Mouse (Mus musculus): ENCODE results near the gene Mgmt. TPM values are rescaled to one million over a fixed set of nuclear protein-coding genes. Genes with fewer than 3 reads are reported as not detected.

The Mgmt gene
- polyA plus RNA-seq, 1 experiment: 12.6 TPM

DNA sequence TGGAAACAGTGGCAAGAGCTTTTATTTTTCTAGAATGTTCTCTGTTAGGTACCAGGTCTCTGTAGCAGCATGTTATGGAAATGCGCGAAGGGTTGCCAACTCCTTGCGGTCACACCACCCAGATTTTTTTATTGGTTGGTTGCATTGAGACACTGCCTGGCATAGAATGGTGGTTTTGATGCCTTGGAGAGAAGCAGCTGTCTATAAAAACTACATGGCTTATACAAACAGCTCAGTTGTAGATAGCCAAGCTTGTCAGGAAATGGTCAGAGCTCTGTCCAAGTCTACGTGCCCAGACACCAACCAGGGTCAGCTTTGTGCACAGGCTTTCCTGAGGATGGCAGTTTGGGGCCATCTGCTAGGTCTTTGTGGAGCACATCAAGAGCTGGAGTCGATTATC is 80.6 kb downstream of the Mgmt start:
- 84% methylated on average over 5 of the region's 5 CpGs for WGBS
- Histone ChIP-seq H3K4me3 (replicated peaks; ENCODE audit: control insufficient read depth, low read depth, low read length) (no peak overlapping the region), H3K27ac (ENCODE audit: control insufficient read depth, insufficient read depth, low read depth, low read length, poor library complexity) (no peak overlapping the region), H3K4me1 (ENCODE audit: control insufficient read depth, insufficient read depth, low read length) (no peaks in the 10 kb centered on the region)
- TF ChIP-seq CTCF (IDR thresholded peaks at IDR 0.05; ENCODE audit: control insufficient read depth, insufficient read depth, low read length) (no peak), POLR2A (IDR thresholded peaks at IDR 0.05; ENCODE audit: borderline replicate concordance, control insufficient read depth, low read depth, low read length) (no peak)

GRCm38 (mm10) chr7:136997456-136997855 is 103.0 kb downstream of the Mgmt start:
- no peak overlapping the region for H3K27ac ChIP-seq (ENCODE audit: control insufficient read depth, insufficient read depth, low read depth, low read length, poor library complexity)
- 86% methylated on average over 15 of the region's 15 CpGs for WGBS
- TF ChIP-seq CTCF (IDR thresholded peaks at IDR 0.05; ENCODE audit: control insufficient read depth, insufficient read depth, low read length) (no peak), POLR2A (IDR thresholded peaks at IDR 0.05; ENCODE audit: borderline replicate concordance, control insufficient read depth, low read depth, low read length) (no peak)
- no peaks in the 10 kb centered on the region for H3K4me1 ChIP-seq (ENCODE audit: control insufficient read depth, insufficient read depth, low read length)
- no peak overlapping the region for H3K4me3 ChIP-seq (replicated peaks; ENCODE audit: control insufficient read depth, low read depth, low read length)

DNA sequence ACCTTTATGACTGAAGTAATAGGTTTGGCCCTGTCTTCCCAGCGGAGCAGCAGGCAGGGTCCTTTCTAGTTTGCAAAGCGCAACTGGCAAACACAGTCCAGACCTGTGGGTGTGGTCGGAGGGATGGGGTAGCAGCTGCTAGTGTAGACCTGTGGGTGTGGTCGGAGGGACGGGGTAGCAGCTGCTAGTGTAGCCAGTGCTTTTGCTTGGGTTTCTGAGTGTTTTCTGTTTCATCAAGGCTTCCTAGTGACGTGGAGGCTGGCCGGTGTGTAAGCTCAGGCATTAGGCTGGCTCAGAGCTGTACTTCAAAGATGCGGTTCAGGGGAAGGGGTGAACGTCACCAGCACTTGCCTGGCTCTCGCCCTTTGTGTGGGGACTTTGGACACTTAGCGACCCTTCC is 106.3 kb downstream of the Mgmt start:
- H3K4me1 ChIP-seq (ENCODE audit: control insufficient read depth, insufficient read depth, low read length): no peaks in the 10 kb centered on the region
- no peak overlapping the region for H3K27ac ChIP-seq (ENCODE audit: control insufficient read depth, insufficient read depth, low read depth, low read length, poor library complexity)
- TF ChIP-seq CTCF (IDR thresholded peaks at IDR 0.05; ENCODE audit: control insufficient read depth, insufficient read depth, low read length) (no peak), POLR2A (IDR thresholded peaks at IDR 0.05; ENCODE audit: borderline replicate concordance, control insufficient read depth, low read depth, low read length) (no peak)
- 87% methylated on average over 11 of the region's 11 CpGs for WGBS
- H3K4me3 ChIP-seq (replicated peaks; ENCODE audit: control insufficient read depth, low read depth, low read length): no peak overlapping the region

DNA sequence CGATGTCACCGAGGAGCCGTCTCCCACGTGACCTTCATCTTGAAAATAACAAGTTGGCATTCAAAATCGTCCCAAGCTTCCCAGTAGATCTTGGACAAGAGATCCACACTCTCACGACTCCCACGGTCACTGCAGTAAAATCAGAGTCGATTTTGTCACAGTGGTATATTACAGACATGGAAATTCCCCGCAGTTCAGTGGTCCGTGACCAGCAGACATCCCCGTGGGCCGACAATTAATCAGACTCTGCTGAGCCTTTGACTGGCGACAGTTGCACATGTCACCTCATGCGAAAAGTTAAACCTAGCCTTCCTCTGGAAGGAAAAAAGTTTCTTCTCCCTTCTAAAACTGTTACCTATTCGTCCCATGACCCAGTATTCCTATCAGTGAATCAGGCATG is 106.8 kb downstream of the Mgmt start:
- Histone ChIP-seq H3K4me1 (ENCODE audit: control insufficient read depth, insufficient read depth, low read length) (no peaks in the 10 kb centered on the region), H3K27ac (ENCODE audit: control insufficient read depth, insufficient read depth, low read depth, low read length, poor library complexity) (no peak overlapping the region), H3K4me3 (replicated peaks; ENCODE audit: control insufficient read depth, low read depth, low read length) (no peak overlapping the region)
- TF ChIP-seq CTCF (IDR thresholded peaks at IDR 0.05; ENCODE audit: control insufficient read depth, insufficient read depth, low read length) (no peak), POLR2A (IDR thresholded peaks at IDR 0.05; ENCODE audit: borderline replicate concordance, control insufficient read depth, low read depth, low read length) (no peak)
- WGBS: 88% methylated on average over 15 of the region's 15 CpGs

DNA sequence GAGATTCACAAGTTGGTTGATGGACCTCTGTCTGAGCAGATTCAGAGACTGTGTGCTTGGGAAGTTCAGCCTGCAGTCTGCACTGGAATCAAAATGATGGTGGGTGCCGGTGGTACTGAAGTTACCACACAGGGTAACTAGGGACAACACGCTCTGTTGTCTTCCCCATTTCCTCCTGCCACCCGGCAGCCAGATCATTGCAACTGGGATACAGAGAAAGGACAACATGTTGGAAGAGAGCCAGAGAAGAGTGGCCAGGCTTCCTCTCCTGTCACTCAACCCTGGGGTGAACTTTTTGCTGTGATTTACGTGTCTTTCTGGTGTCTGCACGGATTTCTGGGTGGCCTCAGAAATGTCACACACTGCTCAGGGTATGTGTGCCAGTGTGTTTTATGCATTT is 107.4 kb downstream of the Mgmt start:
- H3K27ac ChIP-seq (ENCODE audit: control insufficient read depth, insufficient read depth, low read depth, low read length, poor library complexity): no peak overlapping the region
- H3K4me1 ChIP-seq (ENCODE audit: control insufficient read depth, insufficient read depth, low read length): no peaks in the 10 kb centered on the region
- H3K4me3 ChIP-seq (replicated peaks; ENCODE audit: control insufficient read depth, low read depth, low read length): no peak overlapping the region
- 27% methylated on average over 5 of the region's 5 CpGs for WGBS
- TF ChIP-seq CTCF (IDR thresholded peaks at IDR 0.05; ENCODE audit: control insufficient read depth, insufficient read depth, low read length) (no peak), POLR2A (IDR thresholded peaks at IDR 0.05; ENCODE audit: borderline replicate concordance, control insufficient read depth, low read depth, low read length) (no peak)

DNA sequence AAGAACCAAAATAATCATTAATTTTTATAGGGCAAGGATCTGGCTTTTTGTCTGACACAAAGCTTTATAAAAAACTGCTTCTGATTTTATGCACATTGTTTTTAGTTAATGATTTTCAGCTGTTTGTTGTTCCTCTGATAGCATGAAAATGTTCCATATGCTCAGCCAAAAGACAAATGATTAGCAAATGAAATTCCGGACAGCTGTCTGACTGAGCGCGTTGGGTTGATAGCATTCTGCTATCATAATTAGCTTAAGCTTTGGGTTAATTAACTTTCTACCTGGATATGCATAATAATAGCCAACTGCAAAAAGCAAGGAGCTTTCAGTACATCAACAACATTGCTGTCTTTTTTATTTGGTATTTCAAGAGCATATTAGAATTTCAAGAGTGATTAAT is 108.0 kb downstream of the Mgmt start:
- TF ChIP-seq POLR2A (IDR thresholded peaks at IDR 0.05; ENCODE audit: borderline replicate concordance, control insufficient read depth, low read depth, low read length) (no peak), CTCF (IDR thresholded peaks at IDR 0.05; ENCODE audit: control insufficient read depth, insufficient read depth, low read length) (no peak)
- no peak overlapping the region for H3K27ac ChIP-seq (ENCODE audit: control insufficient read depth, insufficient read depth, low read depth, low read length, poor library complexity)

DNA sequence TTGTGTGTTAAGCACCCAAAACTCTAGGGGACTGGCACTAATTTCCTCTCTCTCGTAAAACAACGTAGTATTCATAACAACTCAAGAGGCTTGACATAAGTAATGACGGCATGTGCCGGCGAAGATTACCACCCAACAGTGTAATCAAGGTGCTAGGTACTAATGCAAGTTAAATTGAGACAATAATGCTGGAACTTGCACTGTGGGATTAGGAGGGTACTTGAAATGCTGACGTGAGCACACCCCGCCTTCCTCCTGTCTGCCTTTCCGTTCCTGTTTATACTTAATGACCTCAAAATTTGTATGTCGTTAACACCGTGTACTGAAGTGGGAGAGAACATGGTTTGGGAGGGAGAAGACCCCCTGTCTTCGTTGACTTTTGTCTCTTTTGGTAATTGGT is 110.9 kb downstream of the Mgmt start:
- 76% methylated on average over 11 of the region's 11 CpGs for WGBS
- Histone ChIP-seq H3K27ac (ENCODE audit: control insufficient read depth, insufficient read depth, low read depth, low read length, poor library complexity) (no peak overlapping the region), H3K4me3 (replicated peaks; ENCODE audit: control insufficient read depth, low read depth, low read length) (no peak overlapping the region), H3K4me1 (ENCODE audit: control insufficient read depth, insufficient read depth, low read length) (no peaks in the 10 kb centered on the region)
- no peak for TF ChIP-seq POLR2A (IDR thresholded peaks at IDR 0.05; ENCODE audit: borderline replicate concordance, control insufficient read depth, low read depth, low read length)
- TF ChIP-seq CTCF (IDR thresholded peaks at IDR 0.05; ENCODE audit: control insufficient read depth, insufficient read depth, low read length): no peak

More for the DNA sequence above, 108.0 kb downstream of the Mgmt start:
- Histone ChIP-seq H3K4me1 (ENCODE audit: control insufficient read depth, insufficient read depth, low read length) (no peaks in the 10 kb centered on the region), H3K4me3 (replicated peaks; ENCODE audit: control insufficient read depth, low read depth, low read length) (no peak overlapping the region)
- WGBS: 94% methylated on average over 3 of the region's 3 CpGs

DNA sequence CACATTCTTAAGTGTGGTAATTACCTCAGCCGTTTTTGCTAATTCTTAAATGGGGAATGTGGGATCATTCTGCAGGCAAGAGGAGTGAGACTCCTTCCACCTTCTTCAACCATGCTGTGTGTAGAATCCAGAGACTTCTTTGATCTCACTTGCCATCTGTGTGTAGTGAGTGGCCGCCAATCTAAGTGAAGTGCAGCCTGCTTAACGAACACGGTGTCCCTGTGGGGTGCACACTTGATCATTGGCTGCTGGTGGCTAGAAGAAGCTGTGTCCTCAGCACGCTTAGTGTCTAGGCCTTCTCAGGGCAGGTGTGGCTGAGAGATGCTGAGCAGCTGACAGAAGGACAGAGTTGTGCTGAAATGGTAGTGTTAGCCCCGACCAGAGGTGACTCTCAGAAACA is 113.9 kb downstream of the Mgmt start:
- Histone ChIP-seq H3K4me3 (replicated peaks; ENCODE audit: control insufficient read depth, low read depth, low read length) (no peak overlapping the region), H3K4me1 (ENCODE audit: control insufficient read depth, insufficient read depth, low read length) (no peaks in the 10 kb centered on the region), H3K27ac (ENCODE audit: control insufficient read depth, insufficient read depth, low read depth, low read length, poor library complexity) (no peak overlapping the region)
- TF ChIP-seq POLR2A (IDR thresholded peaks at IDR 0.05; ENCODE audit: borderline replicate concordance, control insufficient read depth, low read depth, low read length) (no peak), CTCF (IDR thresholded peaks at IDR 0.05; ENCODE audit: control insufficient read depth, insufficient read depth, low read length) (no peak)
- 77% methylated on average over 6 of the region's 6 CpGs for WGBS

- no peak overlapping the region for H3K27ac ChIP-seq (ENCODE audit: control insufficient read depth, insufficient read depth, low read depth, low read length, poor library complexity)
- TF ChIP-seq POLR2A (IDR thresholded peaks at IDR 0.05; ENCODE audit: borderline replicate concordance, control insufficient read depth, low read depth, low read length) (no peak), CTCF (IDR thresholded peaks at IDR 0.05; ENCODE audit: control insufficient read depth, insufficient read depth, low read length) (no peak)
- no peak overlapping the region for H3K4me3 ChIP-seq (replicated peaks; ENCODE audit: control insufficient read depth, low read depth, low read length)
- WGBS: 86% methylated on average over 19 of the region's 19 CpGs
- H3K4me1 ChIP-seq (ENCODE audit: control insufficient read depth, insufficient read depth, low read length): no peaks in the 10 kb centered on the region
Measured at GRCm38 (mm10) chr7:137009732-137010275, 115.4 kb downstream of the Mgmt start.
